Mouse (Mus musculus) thymus, postnatal 0 days (tissue): ENCODE data around the gene Rcc1l. TPM values are rescaled to one million over a fixed set of nuclear protein-coding genes. Genes with fewer than 3 reads are reported as not detected.

Experiments used
- DNase-seq: peaks from one replicate; pipeline ENCODE4 v3.0.0-alpha.2; 2015; ENCODE audit warnings: low spot score
- polyA plus RNA-seq: library from polyadenylated mRNA; unstranded; fragments of >200 nt; fragmentation: Nextera tagmentation; extraction: Ambion mirVana; gene quantifications from 2 replicates; pipeline ENCODE4 v1.2.1, GENCODE M21; 2015

The Rcc1l gene
- polyA plus RNA-seq, result 21.0 and 22.4 TPM in 2 replicates

GRCm38 (mm10) chr5:134176169-134176881 lies at the start of gene Rcc1l:
Gene Rcc1l (minus strand): TSS chr5:134176774.
- DNase-seq, result peak; percentile 86

DNA sequence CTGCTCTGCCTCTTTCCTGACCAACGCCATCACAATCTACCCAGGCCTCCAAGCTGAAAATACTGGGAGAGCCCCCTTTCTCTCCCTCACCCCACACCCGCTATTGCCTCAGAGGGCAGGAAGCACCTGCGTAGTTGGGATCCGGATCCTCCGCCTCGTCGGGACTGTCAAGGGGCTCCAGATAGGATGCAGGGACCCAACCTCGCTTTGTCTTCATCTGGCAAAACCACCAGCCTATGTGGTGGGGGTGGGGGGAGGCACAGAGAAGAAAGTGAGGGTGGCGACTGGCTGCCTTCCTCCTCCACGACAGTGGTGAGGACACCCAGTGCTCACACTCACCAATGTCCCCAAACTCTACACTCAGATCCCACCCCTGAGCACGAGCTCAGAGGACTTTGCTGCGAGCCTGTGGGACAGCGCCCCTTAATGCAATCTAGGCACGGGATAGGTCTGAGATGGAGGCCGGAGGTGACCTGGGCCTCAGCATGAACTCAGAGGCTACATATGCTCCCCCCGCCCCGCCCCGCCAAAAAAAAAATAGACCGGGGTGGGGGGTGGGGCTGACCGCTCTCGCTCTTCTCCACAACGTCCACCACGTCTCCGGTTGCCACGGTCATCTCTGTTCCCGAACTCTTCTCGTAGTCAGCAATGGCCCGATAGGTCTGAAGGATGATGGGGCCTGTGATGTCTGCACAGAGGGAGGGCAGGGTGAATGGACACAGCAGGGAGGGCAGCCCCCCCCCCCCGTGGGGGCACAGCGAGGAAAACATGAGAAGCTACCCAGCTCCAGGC lies 48.7 kb upstream of the Rcc1l start:
- peak; percentile 26 for DNase-seq

- no peak for DNase-seq
Observed at GRCm38 (mm10) chr5:134221708-134222150, 45.2 kb upstream of the Rcc1l start.

DNA sequence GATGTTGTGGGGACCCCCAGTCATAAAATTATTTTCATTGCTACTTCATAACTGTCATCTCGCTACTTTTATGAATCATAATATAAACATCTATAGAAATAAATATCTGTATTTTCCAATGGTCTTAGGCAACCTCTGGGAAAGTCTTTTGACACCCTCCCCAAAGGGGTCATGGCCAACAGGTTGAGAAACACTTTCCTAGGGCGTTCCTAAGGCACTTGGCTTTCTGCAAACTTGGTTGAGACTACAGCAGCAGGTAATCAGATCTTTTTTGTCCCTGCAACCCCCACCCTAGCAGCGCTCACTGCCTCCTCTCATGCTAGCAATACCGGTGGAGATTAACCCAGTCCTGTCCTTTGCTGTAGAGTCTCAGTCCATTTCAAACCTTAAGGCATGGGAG lies 44.7 kb upstream of the Rcc1l start:
- DNase-seq, result no peak

- no peak for DNase-seq
Observed at GRCm38 (mm10) chr5:134217900-134218299, 41.3 kb upstream of the Rcc1l start.

DNA sequence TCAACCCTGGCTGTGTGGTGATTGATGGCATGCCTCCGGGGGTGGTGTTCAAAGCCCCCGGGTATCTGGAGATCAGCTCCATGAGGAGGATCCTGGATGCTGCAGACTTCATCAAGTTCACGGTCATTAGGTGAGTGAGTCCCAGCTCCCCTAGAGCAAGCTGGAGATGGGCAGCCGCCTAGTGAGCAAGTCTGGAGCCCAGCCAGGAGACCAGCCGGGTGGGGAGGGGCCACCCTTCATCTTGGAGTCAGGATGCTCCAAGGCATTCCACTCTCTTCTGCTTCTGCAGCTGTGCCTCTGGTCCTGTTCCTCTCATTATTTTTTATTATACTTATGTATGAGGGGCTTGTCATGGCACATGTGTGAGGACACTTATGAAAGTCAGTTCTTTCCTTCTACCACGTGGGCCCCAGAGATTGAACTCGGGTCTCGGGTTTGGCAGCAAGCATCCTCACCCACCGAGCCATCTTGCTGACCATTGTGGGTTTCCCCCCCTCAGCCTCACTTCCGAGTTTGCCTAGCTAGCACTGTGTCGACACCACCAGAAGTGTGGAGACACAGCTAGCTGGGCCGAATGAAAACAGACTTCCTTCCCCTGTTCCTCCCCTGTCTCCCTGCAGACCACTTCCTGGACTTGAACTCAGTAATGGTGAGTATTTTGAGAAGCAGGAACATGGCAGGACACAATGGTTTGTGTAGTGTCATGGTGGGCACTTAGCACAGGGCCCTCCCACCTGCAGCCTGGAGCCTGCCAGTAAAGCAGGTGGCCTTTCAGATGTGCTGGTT lies 37.6 kb upstream of the Rcc1l start:
- DNase-seq, result peak; percentile 43

- DNase-seq, result no peak
Observed at GRCm38 (mm10) chr5:134209931-134210554, 33.5 kb upstream of the Rcc1l start.

- DNase-seq, result no peak
Observed at GRCm38 (mm10) chr5:134206721-134207120, 30.1 kb upstream of the Rcc1l start.

DNA sequence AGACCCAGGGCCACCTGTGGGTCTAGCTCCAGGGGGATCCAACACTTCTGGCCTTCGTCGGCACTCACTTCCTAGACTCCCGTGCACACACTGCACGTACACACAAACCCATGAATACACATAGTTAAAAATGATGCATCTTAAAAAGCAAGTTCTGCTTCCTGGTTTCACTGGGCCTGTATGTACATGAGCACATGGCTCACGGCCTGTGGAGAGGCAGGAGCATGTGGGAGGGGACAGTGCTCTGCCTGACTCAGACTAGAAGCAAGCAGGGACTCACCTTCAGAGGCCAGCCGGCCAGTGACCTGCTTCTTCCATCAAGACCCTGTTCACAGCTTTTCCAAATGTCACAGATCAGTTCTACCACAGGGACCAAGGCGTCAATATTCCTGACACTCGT lies 17.1 kb upstream of the Rcc1l start:
- DNase-seq, result no peak

DNA sequence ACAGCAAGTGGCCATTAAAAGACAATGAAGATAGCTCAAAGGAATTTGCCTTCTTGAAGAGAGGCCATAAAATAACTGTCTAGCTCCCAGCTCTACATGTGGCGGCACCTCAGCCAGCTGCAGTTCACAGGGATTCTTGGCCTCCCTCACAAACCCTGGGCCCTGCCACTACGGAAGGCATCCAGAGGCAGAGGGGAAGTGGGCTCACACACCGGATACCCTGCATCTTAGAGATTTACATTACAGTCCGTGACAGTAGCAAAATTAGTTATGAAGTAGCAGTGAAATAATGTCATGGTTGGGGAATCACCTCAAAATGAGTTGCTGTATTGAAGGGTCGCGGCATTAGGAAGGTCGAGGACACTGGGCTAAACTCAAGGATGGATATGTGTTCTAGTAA lies 12.0 kb upstream of the Rcc1l start:
- DNase-seq, result peak; percentile 85

DNA sequence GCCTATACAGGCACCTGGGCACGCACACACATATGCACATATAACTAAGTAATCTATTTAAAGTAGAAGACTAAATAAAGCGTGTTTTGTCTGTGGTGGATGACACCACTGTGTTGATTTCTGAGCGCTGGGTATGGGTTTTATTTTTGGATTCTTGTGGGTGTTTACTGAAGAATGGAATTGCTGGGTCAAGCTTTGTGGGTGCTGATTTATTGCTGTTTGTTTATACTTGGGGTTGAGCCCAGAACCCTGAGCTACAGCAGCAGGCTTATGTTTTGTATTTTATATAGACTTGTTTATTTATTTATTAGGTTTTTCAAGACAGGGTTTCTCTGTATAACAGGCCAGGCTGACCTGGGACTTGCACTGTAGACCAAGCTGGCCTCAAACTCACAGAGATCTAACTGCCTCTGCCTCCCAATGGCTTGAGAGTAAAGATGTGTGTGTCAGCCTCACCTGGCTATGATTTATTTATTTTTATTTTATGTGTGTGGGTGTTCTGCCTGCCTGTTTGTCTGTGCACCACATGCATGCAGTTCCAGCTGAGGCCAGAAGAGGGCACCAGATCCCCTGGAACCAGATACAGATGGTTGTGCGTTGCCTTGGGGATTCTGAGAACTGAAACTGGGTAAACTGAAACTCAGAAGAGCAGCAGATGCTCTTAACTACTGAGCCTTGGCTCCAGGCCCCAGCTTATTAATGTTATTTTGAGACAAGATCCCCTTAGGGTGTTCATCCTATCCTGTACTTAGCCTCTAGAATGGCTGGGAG lies 10.6 kb upstream of the Rcc1l start:
- DNase-seq, result peak; percentile 68

- DNase-seq, result peak; percentile 77
Observed at GRCm38 (mm10) chr5:134186059-134186458, 9.5 kb upstream of the Rcc1l start.

- DNase-seq, result peak; percentile 99
Observed at GRCm38 (mm10) chr5:134183880-134184808, 7.6 kb upstream of the Rcc1l start, which contains the start of gene Gtf2ird2. Gene Gtf2ird2 (plus strand): TSS chr5:134184019.

GRCm38 (mm10) chr5:134183162-134183561 lies 6.6 kb upstream of the Rcc1l start:
- no peak for DNase-seq

GRCm38 (mm10) chr5:134182735-134183134 lies 6.2 kb upstream of the Rcc1l start:
- no peak for DNase-seq

- no peak for DNase-seq
Observed at GRCm38 (mm10) chr5:134182172-134182571, 5.6 kb upstream of the Rcc1l start.

GRCm38 (mm10) chr5:134179871-134180270 lies 3.3 kb upstream of the Rcc1l start:
- peak; percentile 89 for DNase-seq

DNA sequence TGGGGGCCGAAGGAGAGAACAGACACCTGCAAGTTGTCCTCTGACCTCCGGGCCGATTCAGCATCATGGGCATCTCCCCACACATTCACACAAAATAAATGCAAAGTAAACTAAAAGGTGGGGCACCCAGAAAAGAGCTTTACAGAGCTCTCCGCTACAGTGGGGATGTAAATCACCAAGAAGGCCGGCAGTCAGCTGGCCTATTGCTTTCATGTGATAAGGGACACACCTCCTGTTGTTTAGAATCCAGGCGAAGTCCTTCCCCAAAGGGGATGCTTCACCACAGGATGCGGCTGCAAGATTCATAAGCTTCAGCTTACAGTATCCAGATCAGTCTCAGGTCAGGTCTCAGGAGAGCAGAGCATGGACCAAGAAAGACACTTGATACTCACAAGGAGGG lies 2.0 kb upstream of the Rcc1l start:
- DNase-seq, result no peak

GRCm38 (mm10) chr5:134175696-134176095 lies 878 bp downstream of the Rcc1l start:
- DNase-seq, result no peak
